Mouse (Mus musculus): Measurements from ENCODE around the gene Zfp972.
A peak's percentile ranks its signal among the peaks of the same experiment; 100 is the strongest.
"Not testable (repeated sequence)": the region's sequence is repeated elsewhere in the genome, so short reads cannot be mapped to it uniquely, and the experiment has no call there.

Zfp972 gene

DNA sequence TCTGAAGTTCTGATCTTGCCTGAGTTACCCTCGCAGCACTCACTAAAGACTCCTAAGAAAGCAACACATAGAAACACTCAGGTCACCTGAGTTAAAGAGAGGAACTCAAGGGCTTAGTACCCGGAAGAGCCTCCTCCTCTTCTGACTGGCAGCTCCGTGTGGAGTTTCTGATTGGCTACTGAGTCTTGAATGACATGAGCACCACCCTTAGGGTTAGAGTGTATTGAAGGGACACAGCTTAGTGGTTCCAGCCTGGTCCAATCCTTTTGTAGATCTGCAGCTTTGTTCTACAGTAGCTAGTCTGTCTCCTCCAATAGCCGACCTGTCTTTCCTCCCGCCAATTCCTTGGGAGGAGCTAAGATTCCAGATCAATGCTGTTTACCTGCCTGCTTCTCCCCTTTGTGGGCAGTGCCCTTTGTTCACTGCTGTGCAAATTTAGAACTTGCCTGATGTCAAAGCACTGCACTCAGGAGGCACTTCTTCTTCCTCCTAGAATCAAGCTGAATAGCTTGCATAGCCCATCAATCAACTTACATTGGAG is at the start of gene Zfp972:
TSS of gene Zfp972 (minus strand) at position 51 of the 541 bp plus-strand sequence.
- DNase-seq (ENCODE audit: low read depth), result peak; percentile 18

DNA sequence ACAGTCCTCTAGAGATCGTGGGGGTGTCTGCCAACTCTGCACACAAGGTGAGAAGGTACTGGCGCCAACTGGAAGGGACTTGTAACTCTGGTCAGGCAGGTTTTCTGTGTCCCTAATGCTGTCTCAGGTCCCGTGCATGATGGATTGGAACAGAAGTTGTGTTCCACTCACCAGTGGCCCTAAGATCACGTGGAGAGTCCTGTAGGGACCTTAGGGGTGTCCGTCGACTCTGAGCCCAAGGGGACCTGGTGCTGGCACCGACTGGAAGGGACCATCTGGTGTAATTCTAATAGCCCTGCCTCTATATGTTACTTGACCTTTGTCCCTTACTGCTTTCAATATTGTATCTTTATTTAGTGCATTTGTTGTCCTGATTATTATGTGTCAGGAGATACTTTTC is 49.4 kb upstream of the Zfp972 start:
- DNase-seq (ENCODE audit: low read depth), result not testable (repeated sequence)

DNA sequence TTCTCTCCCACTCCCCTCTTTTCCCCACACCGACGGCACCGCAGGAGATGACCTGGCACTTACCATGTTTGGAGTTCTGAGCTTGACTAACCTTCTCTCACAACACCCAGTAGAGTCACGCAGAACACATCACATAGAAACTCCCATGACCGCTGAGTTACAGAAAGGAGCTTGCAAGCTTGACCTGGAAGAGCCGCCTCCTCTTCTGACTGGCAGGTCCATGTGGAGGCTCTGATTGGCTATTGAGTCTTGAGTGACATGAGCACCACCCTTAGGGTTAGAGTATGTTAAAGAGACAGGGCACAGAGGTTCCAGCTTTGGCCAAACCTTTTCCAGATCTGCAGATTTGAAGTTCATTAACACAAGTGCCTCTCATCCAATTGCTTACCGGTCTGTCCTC is 31.7 kb upstream of the Zfp972 start, which contains the start of gene Gm14326:
TSS of gene Gm14326 (minus strand) at position 153 of the 400 bp plus-strand sequence.
- peak; percentile 46 for DNase-seq (ENCODE audit: low read depth)

GRCm38 (mm10) chr2:177956734-177957133 is 31.3 kb upstream of the Zfp972 start:
- peak; percentile 1 for DNase-seq (ENCODE audit: low read depth)

DNA sequence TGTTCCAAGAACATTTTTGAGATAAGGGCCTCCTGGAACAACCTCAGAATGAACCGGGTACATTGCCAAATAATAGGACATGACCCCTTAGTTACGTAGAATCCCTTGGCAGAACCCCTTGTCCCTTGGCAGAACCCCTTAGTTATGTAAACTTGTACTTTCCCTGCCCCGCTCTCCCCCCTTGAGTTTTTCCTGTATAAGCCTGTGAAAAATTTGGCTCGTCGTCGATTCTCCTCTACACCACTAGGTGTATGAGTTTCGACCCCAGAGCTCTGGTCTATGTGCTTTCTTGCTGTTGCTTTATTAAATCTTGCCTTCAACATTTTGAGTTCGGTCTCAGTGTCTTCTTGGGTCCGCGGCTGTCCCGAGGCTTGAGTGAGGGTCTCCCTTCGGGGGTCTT is 22.1 kb downstream of the Zfp972 start:
- DNase-seq (ENCODE audit: low read depth), result not testable (repeated sequence)

GRCm38 (mm10) chr2:177898171-177898570 is 27.2 kb downstream of the Zfp972 start:
- not testable (repeated sequence) for DNase-seq (ENCODE audit: low read depth)

- peak; percentile 0 for DNase-seq (ENCODE audit: low read depth)
Observed at GRCm38 (mm10) chr2:177897046-177897578, 28.3 kb downstream of the Zfp972 start, which contains the start of gene Gm14327. Gm14327 (plus strand) TSS chr2:177897096.

GRCm38 (mm10) chr2:177887743-177888142 is 37.7 kb downstream of the Zfp972 start:
- DNase-seq (ENCODE audit: low read depth), result not testable (repeated sequence)

DNA sequence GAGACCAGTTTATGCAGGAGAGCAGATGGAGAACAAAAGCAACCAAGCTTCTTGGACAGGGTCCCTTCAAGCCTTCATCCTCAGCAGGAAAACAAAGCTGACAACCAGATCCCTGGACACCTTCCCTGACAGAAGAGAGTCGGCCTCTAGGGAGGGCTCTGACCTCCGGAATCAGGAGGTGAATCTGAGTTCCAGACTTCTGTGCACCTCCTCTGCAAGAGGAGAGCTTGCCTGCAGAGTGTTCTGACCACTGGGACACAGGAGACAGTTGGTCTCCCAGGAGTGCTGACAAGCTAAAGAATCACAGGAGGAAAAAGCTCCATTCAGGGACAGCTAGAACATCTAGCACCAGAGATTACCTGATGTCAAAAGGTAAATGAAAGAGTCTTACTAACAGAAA is 63.2 kb downstream of the Zfp972 start:
- DNase-seq (ENCODE audit: low read depth), result not testable (repeated sequence)

Measured in naive thymus-derived CD4-positive, alpha-beta T cell, adult 2 months (primary cell).